Mouse (Mus musculus): Measurements from ENCODE around the gene Ush2a. TPM values are rescaled to one million over a fixed set of nuclear protein-coding genes. Genes with fewer than 3 reads are reported as not detected.

The Ush2a gene
- total and polyA plus RNA-seq, 3 experiments, result under 0.01 to 0.04 TPM; not detected in 1

- Histone ChIP-seq H3K27ac (ENCODE audit: control insufficient read depth, low read depth, low read length) (no peak overlapping the region), H3K4me3 (ENCODE audit: control insufficient read depth in 1 of 2, insufficient read depth in 1 of 2, low read depth in 2 of 2, low read length in 2 of 2) (no peak overlapping the region), H3K4me1 (ENCODE audit: control insufficient read depth in 1 of 2, insufficient read depth in 2 of 2, low read length in 2 of 2) (no peaks in the 10 kb centered on the region), H3K79me2 (ENCODE audit: control insufficient read depth, insufficient read depth, low read length, poor library complexity) (no peaks in the 10 kb centered on the region), H3K9ac (ENCODE audit: control insufficient read depth, low read depth, low read length, poor library complexity, severe bottlenecking) (no peak overlapping the region), H3K9me3 (replicated peaks; ENCODE audit: insufficient read depth, low read length) (no peaks in the 10 kb centered on the region), H3K36me3 (ENCODE audit: control insufficient read depth in 1 of 2, insufficient read depth in 2 of 2, low read length in 2 of 2) (no peaks in the 10 kb centered on the region), H3K27me3 (ENCODE audit: control insufficient read depth in 1 of 2, insufficient read depth in 2 of 2, low read length in 2 of 2) (no peaks in the 10 kb centered on the region)
- TF ChIP-seq MYB (IDR thresholded peaks at IDR 0.05; ENCODE audit: low read depth, low read length), result no peak
- no peak for TF ChIP-seq EP300 (IDR thresholded peaks at IDR 0.05; ENCODE audit: low read depth in 1 of 2, low read length in 2 of 2)
- no peak for TF ChIP-seq HCFC1 (IDR thresholded peaks at IDR 0.05; ENCODE audit: low read depth, low read length)
- no peak for TF ChIP-seq UBTF (IDR thresholded peaks at IDR 0.05; ENCODE audit: borderline replicate concordance, insufficient read depth, low read depth, low read length)
- TF ChIP-seq RAD21 (IDR thresholded peaks at IDR 0.05; ENCODE audit: low read depth, low read length), result no peak
- no peak for TF ChIP-seq BHLHE40 (IDR thresholded peaks at IDR 0.05; ENCODE audit: borderline replicate concordance, low read depth, low read length)
- no peak for TF ChIP-seq CTCF (IDR thresholded peaks at IDR 0.05 in 2 of 3, conservative IDR thresholded peaks at IDR 0.05 in 1 of 3; ENCODE audit: control insufficient read depth in 1 of 3, insufficient read depth in 1 of 3, low read depth in 2 of 3, low read length in 3 of 3, poor library complexity in 1 of 3, severe bottlenecking in 1 of 3)
- peak; percentile 54 for DNase-seq (ENCODE audit: low read depth, low spot score)
Measured at GRCm38 (mm10) chr1:188347762-188348161, 85.9 kb downstream of the Ush2a start.

- H3K4me1 ChIP-seq (ENCODE audit: control insufficient read depth in 1 of 2, insufficient read depth in 2 of 2, low read length in 2 of 2), result peaks cover 0 to 3% of the 10 kb centered on the region in 2 experiments; a peak in 2 of 4 replicates
- no peak overlapping the region for H3K4me3 ChIP-seq (ENCODE audit: control insufficient read depth in 1 of 2, insufficient read depth in 1 of 2, low read depth in 2 of 2, low read length in 2 of 2)
- TF ChIP-seq MAFK (IDR thresholded peaks at IDR 0.05; ENCODE audit: borderline replicate concordance, low read depth, low read length) (no peak), MYC (IDR thresholded peaks at IDR 0.05; ENCODE audit: low read depth, low read length) (no peak), NELFE (IDR thresholded peaks at IDR 0.05; ENCODE audit: low read depth, low read length) (no peak), E2F4 (IDR thresholded peaks at IDR 0.05; ENCODE audit: borderline replicate concordance, low read depth, low read length) (no peak), TCF12 (IDR thresholded peaks at IDR 0.05; ENCODE audit: low read depth, low read length) (no peak), CHD2 (IDR thresholded peaks at IDR 0.05; ENCODE audit: low read length) (no peak), NRF1 (IDR thresholded peaks at IDR 0.05; ENCODE audit: insufficient read depth, low read depth, low read length, poor library complexity, severe bottlenecking) (no peak), RAD21 (IDR thresholded peaks at IDR 0.05; ENCODE audit: low read depth, low read length) (no peak), ZKSCAN1 (IDR thresholded peaks at IDR 0.05; ENCODE audit: low read depth, low read length) (no peak), USF1 (IDR thresholded peaks at IDR 0.05; ENCODE audit: low read depth, low read length) (no peak), JUND (IDR thresholded peaks at IDR 0.05; ENCODE audit: low read depth, low read length) (no peak), GATA1 (IDR thresholded peaks at IDR 0.05; ENCODE audit: low read depth, low read length) (no peak), RCOR1 (IDR thresholded peaks at IDR 0.05; ENCODE audit: low read depth, low read length) (no peak), GABPA (IDR thresholded peaks at IDR 0.05; ENCODE audit: low read depth, low read length) (no peak), SMC3 (IDR thresholded peaks at IDR 0.05; ENCODE audit: low read depth, low read length) (no peak), MXI1 (IDR thresholded peaks at IDR 0.05; ENCODE audit: low read depth, low read length) (no peak), EP300 (IDR thresholded peaks at IDR 0.05; ENCODE audit: low read depth in 1 of 2, low read length in 2 of 2) (no peak)
- H3K9ac ChIP-seq (ENCODE audit: control insufficient read depth, low read depth, low read length, poor library complexity, severe bottlenecking), result no peak overlapping the region
- no peaks in the 10 kb centered on the region for H3K27me3 ChIP-seq (ENCODE audit: control insufficient read depth in 1 of 2, insufficient read depth in 2 of 2, low read length in 2 of 2)
- H3K79me2 ChIP-seq (ENCODE audit: control insufficient read depth, insufficient read depth, low read length, poor library complexity), result no peaks in the 10 kb centered on the region
- no peaks in the 10 kb centered on the region for H3K9me3 ChIP-seq (replicated peaks; ENCODE audit: insufficient read depth, low read length)
- H3K36me3 ChIP-seq (ENCODE audit: control insufficient read depth in 1 of 2, insufficient read depth in 2 of 2, low read length in 2 of 2), result no peaks in the 10 kb centered on the region
- no peak for DNase-seq (ENCODE audit: low read depth, low spot score)
- no peak overlapping the region for H3K27ac ChIP-seq (ENCODE audit: control insufficient read depth, low read depth, low read length)
Measured at GRCm38 (mm10) chr1:188354726-188355125, 92.9 kb downstream of the Ush2a start.

Measured in MEL (cell line).